Mouse (Mus musculus) R1 (cell line): Measurements from ENCODE around the gene Stk40.
"Not testable (repeated sequence)": the region's sequence is repeated elsewhere in the genome, so short reads cannot be mapped to it uniquely, and the experiment has no call there.

Experiments
- DNase-seq: peaks from one replicate; pipeline ENCODE4 v3.0.0-alpha.2; 2018; ENCODE audit warnings: low read depth, low spot score

Stk40 gene

GRCm38 (mm10) chr4:126155183-126155582 is 51.4 kb downstream of the Stk40 start:
- DNase-seq = no peak

- no peak for DNase-seq
Observed at GRCm38 (mm10) chr4:126155869-126156268, 52.1 kb downstream of the Stk40 start.

GRCm38 (mm10) chr4:126156617-126157016 is 52.9 kb downstream of the Stk40 start:
- DNase-seq = peak; percentile 88

GRCm38 (mm10) chr4:126157562-126157961 is 53.8 kb downstream of the Stk40 start:
- peak; percentile 72 for DNase-seq

- no peak for DNase-seq
Observed at GRCm38 (mm10) chr4:126159455-126159854, 55.7 kb downstream of the Stk40 start.

GRCm38 (mm10) chr4:126160981-126161380 is 57.2 kb downstream of the Stk40 start:
- no peak for DNase-seq

- no peak for DNase-seq
Observed at GRCm38 (mm10) chr4:126161456-126161855, 57.7 kb downstream of the Stk40 start.

GRCm38 (mm10) chr4:126161986-126162385 is 58.2 kb downstream of the Stk40 start:
- DNase-seq = no peak

- DNase-seq = peak; percentile 93
Observed at GRCm38 (mm10) chr4:126162544-126163066, 58.8 kb downstream of the Stk40 start.

- peak; percentile 74 for DNase-seq
Observed at GRCm38 (mm10) chr4:126163067-126163659, 59.4 kb downstream of the Stk40 start, which contains the start of gene Sh3d21. Sh3d21 (minus strand) TSS chr4:126163491.

- DNase-seq = no peak
Observed at GRCm38 (mm10) chr4:126163685-126164084, 59.9 kb downstream of the Stk40 start.

- not testable (repeated sequence) for DNase-seq
Observed at GRCm38 (mm10) chr4:126165092-126165491, 61.3 kb downstream of the Stk40 start.

- no peak for DNase-seq
Observed at GRCm38 (mm10) chr4:126166084-126166483, 62.3 kb downstream of the Stk40 start.

GRCm38 (mm10) chr4:126168851-126169250 is 65.1 kb downstream of the Stk40 start:
- DNase-seq = no peak

- not testable (repeated sequence) for DNase-seq
Observed at GRCm38 (mm10) chr4:126170737-126171136, 67.0 kb downstream of the Stk40 start.

GRCm38 (mm10) chr4:126173800-126174199 is 70.0 kb downstream of the Stk40 start:
- DNase-seq = no peak

GRCm38 (mm10) chr4:126175980-126176379 is 72.2 kb downstream of the Stk40 start:
- DNase-seq = not testable (repeated sequence)

GRCm38 (mm10) chr4:126181170-126181957 is 77.6 kb downstream of the Stk40 start:
- peak; percentile 81 for DNase-seq

- no peak for DNase-seq
Observed at GRCm38 (mm10) chr4:126183034-126183433, 79.3 kb downstream of the Stk40 start.

- no peak for DNase-seq
Observed at GRCm38 (mm10) chr4:126187096-126187495, 83.3 kb downstream of the Stk40 start.
